ENCODE assay signal across 30 mouse cellular contexts in genomic region chr17:46860120-46860519, GRCm38 (mm10). TPM values are rescaled to one million over a fixed set of nuclear protein-coding genes. Genes with fewer than 3 reads are reported as not detected.
A peak's percentile ranks its signal among the peaks of the same experiment; 100 is the strongest.
DNase-seq lines count a peak whose midpoint lies in the region; ATAC-seq and TF ChIP-seq lines count a peak whose summit lies in the region.
"Had no signal": no experiment of that assay in that cellular context is flagged by ENCODE, and none has a peak within 500 bp of the region (broad histone marks: within the 10 kb centered on the region; RNA-seq: fewer than 3 reads in every experiment).

No protein-coding gene starts in this region.

- H3K27ac ChIP-seq in forebrain, embryonic 13.5 days, result no peak overlapping the region
- no peak overlapping the region; the same call in 1 of the 2 replicates for H3K27ac ChIP-seq in forebrain, embryonic 16.5 days (ENCODE audit: low read length)
- 0 out of 2 replicates have a peak overlapping the region, but pooled peaks have one; percentile 0 for H3K27ac ChIP-seq in hindbrain, embryonic 14.5 days
- H3K27ac ChIP-seq in hindbrain, embryonic 13.5 days, result no peak overlapping the region
- H3K27ac ChIP-seq in midbrain, postnatal 0 days (ENCODE audit: low read depth, low read length), result no peak overlapping the region
- no peak overlapping the region for H3K27ac ChIP-seq in midbrain, embryonic 13.5 days
- no peak overlapping the region for H3K27ac ChIP-seq in forebrain, postnatal 0 days (ENCODE audit: low read depth, low read length)
- H3K27ac ChIP-seq: embryonic facial prominence, embryonic 15.5 days; heart, embryonic 10.5 days; hindbrain, postnatal 0 days had no signal

- DNase-seq in hindbrain, embryonic 14.5 days (ENCODE audit: low spot score), result no peak
- peak; percentile 21 for DNase-seq in midbrain, postnatal 0 days (ENCODE audit: low spot score)
- DNase-seq in forebrain, postnatal 0 days, result peak; percentile 31
- no peak for DNase-seq in lung, postnatal 36 days
- DNase-seq: adrenal gland, postnatal 14 days; cerebellum, adult 2 months; cerebellum, postnatal 14 days; embryo, embryonic 11 days; heart, adult 18-20 months; heart, postnatal 10 days; kidney, adult 18-20 months had no signal

- H3K27me3 ChIP-seq in forebrain, embryonic 13.5 days, result no peaks in the 10 kb centered on the region
- H3K27me3 ChIP-seq in forebrain, embryonic 16.5 days (replicated peaks; ENCODE audit: control insufficient read depth, insufficient read depth, low read length), result no peaks in the 10 kb centered on the region
- no peaks in the 10 kb centered on the region for H3K27me3 ChIP-seq in hindbrain, embryonic 14.5 days (ENCODE audit: control insufficient read depth, insufficient read depth, low read length)
- H3K27me3 ChIP-seq in hindbrain, embryonic 13.5 days, result no peaks in the 10 kb centered on the region
- H3K27me3 ChIP-seq in midbrain, postnatal 0 days (ENCODE audit: insufficient read depth, low read length), result no peaks in the 10 kb centered on the region
- H3K27me3 ChIP-seq in midbrain, embryonic 13.5 days, result no peaks in the 10 kb centered on the region
- no peaks in the 10 kb centered on the region for H3K27me3 ChIP-seq in forebrain, postnatal 0 days (ENCODE audit: insufficient read depth, low read length)
- H3K27me3 ChIP-seq: CH12.LX; embryonic facial prominence, embryonic 15.5 days; Patski had no signal

- ATAC-seq in forebrain, embryonic 13.5 days, result 0 out of 2 replicates have a peak, but pooled peaks have one; percentile 26
- no peak for ATAC-seq in forebrain, embryonic 16.5 days
- no peak for ATAC-seq in hindbrain, embryonic 14.5 days (ENCODE audit: low FRiP score)
- no peak for ATAC-seq in hindbrain, embryonic 13.5 days (ENCODE audit: low FRiP score)
- ATAC-seq in midbrain, postnatal 0 days (ENCODE audit: low FRiP score), result no peak
- no peak for ATAC-seq in midbrain, embryonic 13.5 days
- ATAC-seq in forebrain, postnatal 0 days, result no peak
- ATAC-seq: activated CD4-positive, CD25-positive, alpha-beta regulatory T cell, adult 4 months; hindbrain, postnatal 0 days; Patski had no signal

- TF ChIP-seq CTCF in midbrain, postnatal 0 days (IDR thresholded peaks at IDR 0.05), result no peak
- TF ChIP-seq CTCF in forebrain, postnatal 0 days (IDR thresholded peaks at IDR 0.05; ENCODE audit: low read depth), result no peak

- H3K36me3 ChIP-seq in forebrain, embryonic 13.5 days (ENCODE audit: poor library complexity, severe bottlenecking), result no peaks in the 10 kb centered on the region
- no peaks in the 10 kb centered on the region for H3K36me3 ChIP-seq in forebrain, embryonic 16.5 days (ENCODE audit: control insufficient read depth, insufficient read depth)
- H3K36me3 ChIP-seq in hindbrain, embryonic 14.5 days (replicated peaks; ENCODE audit: control insufficient read depth, insufficient read depth), result no peaks in the 10 kb centered on the region
- no peaks in the 10 kb centered on the region for H3K36me3 ChIP-seq in hindbrain, embryonic 13.5 days
- no peaks in the 10 kb centered on the region for H3K36me3 ChIP-seq in midbrain, postnatal 0 days (ENCODE audit: insufficient read depth, low read length)
- H3K36me3 ChIP-seq in midbrain, embryonic 13.5 days, result no peaks in the 10 kb centered on the region
- no peaks in the 10 kb centered on the region for H3K36me3 ChIP-seq in forebrain, postnatal 0 days (ENCODE audit: insufficient read depth)
- H3K36me3 ChIP-seq: embryonic facial prominence, embryonic 15.5 days; heart, embryonic 10.5 days had no signal

- H3K9ac ChIP-seq in forebrain, embryonic 13.5 days, result no peak overlapping the region
- H3K9ac ChIP-seq in forebrain, embryonic 16.5 days (replicated peaks; ENCODE audit: low read depth, low read length), result no peak overlapping the region
- no peak overlapping the region for H3K9ac ChIP-seq in hindbrain, embryonic 14.5 days
- no peak overlapping the region for H3K9ac ChIP-seq in hindbrain, embryonic 13.5 days
- no peak overlapping the region for H3K9ac ChIP-seq in midbrain, postnatal 0 days (replicated peaks; ENCODE audit: low read length, poor library complexity, severe bottlenecking)
- no peak overlapping the region for H3K9ac ChIP-seq in midbrain, embryonic 13.5 days (replicated peaks)
- no peak overlapping the region for H3K9ac ChIP-seq in forebrain, postnatal 0 days
- H3K9ac ChIP-seq: embryonic facial prominence, embryonic 15.5 days had no signal

- H3K9me3 ChIP-seq in forebrain, embryonic 13.5 days (replicated peaks), result no peaks in the 10 kb centered on the region
- H3K9me3 ChIP-seq in forebrain, embryonic 16.5 days (ENCODE audit: control insufficient read depth, low read length), result no peaks in the 10 kb centered on the region
- no peaks in the 10 kb centered on the region for H3K9me3 ChIP-seq in hindbrain, embryonic 14.5 days (ENCODE audit: control insufficient read depth, low read length)
- H3K9me3 ChIP-seq in hindbrain, embryonic 13.5 days, result no peaks in the 10 kb centered on the region
- H3K9me3 ChIP-seq in midbrain, postnatal 0 days (ENCODE audit: low read length), result no peaks in the 10 kb centered on the region
- H3K9me3 ChIP-seq in midbrain, embryonic 13.5 days, result no peaks in the 10 kb centered on the region
- no peaks in the 10 kb centered on the region for H3K9me3 ChIP-seq in forebrain, postnatal 0 days (ENCODE audit: low read length)
- H3K9me3 ChIP-seq: embryonic facial prominence, embryonic 15.5 days; heart, embryonic 10.5 days had no signal

- H3K4me2 ChIP-seq in forebrain, embryonic 13.5 days, result no peak overlapping the region
- H3K4me2 ChIP-seq in forebrain, embryonic 16.5 days (ENCODE audit: low read length), result no peak overlapping the region
- no peak overlapping the region for H3K4me2 ChIP-seq in hindbrain, embryonic 14.5 days (replicated peaks)
- H3K4me2 ChIP-seq in hindbrain, embryonic 13.5 days, result no peak overlapping the region
- no peak overlapping the region for H3K4me2 ChIP-seq in midbrain, postnatal 0 days (ENCODE audit: low read depth, low read length, poor library complexity, severe bottlenecking)
- H3K4me2 ChIP-seq in midbrain, embryonic 13.5 days (replicated peaks), result no peak overlapping the region
- no peak overlapping the region for H3K4me2 ChIP-seq in forebrain, postnatal 0 days (ENCODE audit: low read depth)
- H3K4me2 ChIP-seq: embryonic facial prominence, embryonic 15.5 days had no signal

- peaks cover 34% of the 10 kb centered on the region for H3K4me1 ChIP-seq in forebrain, embryonic 13.5 days
- H3K4me1 ChIP-seq in forebrain, embryonic 16.5 days (replicated peaks; ENCODE audit: control insufficient read depth, insufficient read depth, low read length), result peaks cover 24% of the 10 kb centered on the region
- peaks cover 19% of the 10 kb centered on the region for H3K4me1 ChIP-seq in hindbrain, embryonic 14.5 days (replicated peaks; ENCODE audit: control insufficient read depth, insufficient read depth, low read length)
- peaks cover 21% of the 10 kb centered on the region for H3K4me1 ChIP-seq in hindbrain, embryonic 13.5 days (replicated peaks)
- no peaks in the 10 kb centered on the region; the same call in 1 of the 2 replicates for H3K4me1 ChIP-seq in midbrain, postnatal 0 days (ENCODE audit: insufficient read depth, low read length)
- H3K4me1 ChIP-seq in midbrain, embryonic 13.5 days (replicated peaks), result peaks cover 24% of the 10 kb centered on the region
- peaks cover 5% of the 10 kb centered on the region; the same call in 1 of the 2 replicates for H3K4me1 ChIP-seq in forebrain, postnatal 0 days (ENCODE audit: insufficient read depth)
- H3K4me1 ChIP-seq: embryonic facial prominence, embryonic 15.5 days had no signal

- WGBS in forebrain, embryonic 13.5 days, result 44% methylated on average over 4 of the region's 4 CpGs
- 21% methylated on average over 4 of the region's 4 CpGs for WGBS in forebrain, embryonic 16.5 days
- 53% methylated on average over 4 of the region's 4 CpGs for WGBS in hindbrain, embryonic 14.5 days
- 70% methylated on average over 4 of the region's 4 CpGs for WGBS in hindbrain, embryonic 13.5 days
- WGBS in midbrain, postnatal 0 days, result 62% methylated on average over 4 of the region's 4 CpGs
- WGBS in midbrain, embryonic 13.5 days, result 76% methylated on average over 4 of the region's 4 CpGs
- 28% methylated on average over 4 of the region's 4 CpGs for WGBS in forebrain, postnatal 0 days

- no peak overlapping the region for H3K4me3 ChIP-seq in forebrain, embryonic 13.5 days
- H3K4me3 ChIP-seq in forebrain, embryonic 16.5 days (replicated peaks; ENCODE audit: low read length), result no peak overlapping the region
- no peak overlapping the region for H3K4me3 ChIP-seq in hindbrain, embryonic 14.5 days (replicated peaks; ENCODE audit: low read length)
- no peak overlapping the region for H3K4me3 ChIP-seq in hindbrain, embryonic 13.5 days
- no peak overlapping the region for H3K4me3 ChIP-seq in midbrain, postnatal 0 days (ENCODE audit: low read depth, low read length)
- no peak overlapping the region for H3K4me3 ChIP-seq in midbrain, embryonic 13.5 days (replicated peaks)
- H3K4me3 ChIP-seq in forebrain, postnatal 0 days (ENCODE audit: low read depth, low read length), result no peak overlapping the region
- H3K4me3 ChIP-seq: embryonic facial prominence, embryonic 15.5 days; erythroblast, embryonic 14.5 days; heart, embryonic 10.5 days had no signal

RNA-seq across cellular contexts. Expression of gene Bicral, which starts 1.8 kb away (rescaled TPM):
- polyA plus RNA-seq in forebrain, embryonic 13.5 days (2015; fragmentation: Nextera tagmentation; extraction: Ambion mirVana), result 5.2 and 5.8 TPM in 2 replicates
- 8.8 and 10.0 TPM in 2 replicates for polyA plus RNA-seq in forebrain, embryonic 16.5 days (2015; fragmentation: Nextera tagmentation; extraction: Ambion mirVana)
- polyA plus RNA-seq in hindbrain, embryonic 14.5 days (2014; fragmentation: Nextera tagmentation; extraction: Ambion mirVana), result 9.8 and 11.7 TPM in 2 replicates
- 5.9 and 7.8 TPM in 2 replicates for polyA plus RNA-seq in hindbrain, embryonic 13.5 days (2015; fragmentation: Nextera tagmentation; extraction: Ambion mirVana)
- 31.2 and 31.6 TPM in 2 replicates for total RNA-seq in midbrain, postnatal 0 days (2014; rRNA removed)
- 6.5 and 7.0 TPM in 2 replicates for polyA plus RNA-seq in midbrain, postnatal 0 days (2015; fragmentation: Nextera tagmentation; extraction: Ambion mirVana)
- polyA plus RNA-seq in midbrain, embryonic 13.5 days (2015; fragmentation: Nextera tagmentation; extraction: Ambion mirVana), result 9.4 and 9.6 TPM in 2 replicates
- 17.4 and 36.7 TPM in 2 replicates for total RNA-seq in forebrain, postnatal 0 days (2014; rRNA removed)
- polyA plus RNA-seq in forebrain, postnatal 0 days (2015; fragmentation: Nextera tagmentation; extraction: Ambion mirVana), result 3.8 and 6.7 TPM in 2 replicates

RNA-seq across cellular contexts. Expression of gene Tbcc, which starts 30.4 kb away (rescaled TPM):
- polyA plus RNA-seq in forebrain, embryonic 13.5 days (2015; fragmentation: Nextera tagmentation; extraction: Ambion mirVana), result 51.3 and 53.5 TPM in 2 replicates
- 52.6 and 55.6 TPM in 2 replicates for polyA plus RNA-seq in forebrain, embryonic 16.5 days (2015; fragmentation: Nextera tagmentation; extraction: Ambion mirVana)
- polyA plus RNA-seq in hindbrain, embryonic 14.5 days (2014; fragmentation: Nextera tagmentation; extraction: Ambion mirVana), result 54.7 and 61.6 TPM in 2 replicates
- polyA plus RNA-seq in hindbrain, embryonic 13.5 days (2015; fragmentation: Nextera tagmentation; extraction: Ambion mirVana), result 58.7 and 63.7 TPM in 2 replicates
- total RNA-seq in midbrain, postnatal 0 days (2014; rRNA removed), result 43.1 and 46.3 TPM in 2 replicates
- 49.9 and 51.2 TPM in 2 replicates for polyA plus RNA-seq in midbrain, postnatal 0 days (2015; fragmentation: Nextera tagmentation; extraction: Ambion mirVana)
- polyA plus RNA-seq in midbrain, embryonic 13.5 days (2015; fragmentation: Nextera tagmentation; extraction: Ambion mirVana), result 56.6 and 68.3 TPM in 2 replicates
- 46.2 and 63.4 TPM in 2 replicates for total RNA-seq in forebrain, postnatal 0 days (2014; rRNA removed)
- polyA plus RNA-seq in forebrain, postnatal 0 days (2015; fragmentation: Nextera tagmentation; extraction: Ambion mirVana), result 52.2 and 53.0 TPM in 2 replicates

RNA-seq across cellular contexts. Expression of gene Prph2, which starts 50.1 kb away (rescaled TPM):
- not detected in 2 replicates for polyA plus RNA-seq in forebrain, embryonic 13.5 days (2015; fragmentation: Nextera tagmentation; extraction: Ambion mirVana)
- polyA plus RNA-seq in forebrain, embryonic 16.5 days (2015; fragmentation: Nextera tagmentation; extraction: Ambion mirVana), result not detected in 2 replicates
- polyA plus RNA-seq in hindbrain, embryonic 14.5 days (2014; fragmentation: Nextera tagmentation; extraction: Ambion mirVana), result not detected in 2 replicates
- not detected in 2 replicates for polyA plus RNA-seq in hindbrain, embryonic 13.5 days (2015; fragmentation: Nextera tagmentation; extraction: Ambion mirVana)
- not detected in 2 replicates for total RNA-seq in midbrain, postnatal 0 days (2014; rRNA removed)
- polyA plus RNA-seq in midbrain, postnatal 0 days (2015; fragmentation: Nextera tagmentation; extraction: Ambion mirVana), result not detected in 2 replicates
- polyA plus RNA-seq in midbrain, embryonic 13.5 days (2015; fragmentation: Nextera tagmentation; extraction: Ambion mirVana), result not detected in 2 replicates
- total RNA-seq in forebrain, postnatal 0 days (2014; rRNA removed), result 0.14 TPM in 1 of 2 replicates, not detected in the other
- polyA plus RNA-seq in forebrain, postnatal 0 days (2015; fragmentation: Nextera tagmentation; extraction: Ambion mirVana), result not detected in 2 replicates
- total RNA-seq: adrenal gland, adult 18-20 months; adrenal gland, postnatal 14 days; CH12.LX; common myeloid progenitor, adult 5-6 weeks; gastrocnemius, adult 8-10 months; gastrocnemius, postnatal 4 days; heart, adult 18-20 months; heart, postnatal 10 days; hematopoietic stem cell, adult 5-6 weeks; hindbrain, postnatal 0 days had no signal
- polyA plus RNA-seq: activated CD4-positive, CD25-positive, alpha-beta regulatory T cell, adult 4 months; cerebellum, adult 2 months; embryonic facial prominence, embryonic 11.5 days; embryonic facial prominence, embryonic 15.5 days; erythroblast, embryonic 14.5 days; heart, embryonic 10.5 days; heart, embryonic 14.5 days; intestine, embryonic 14.5 days; Patski had no signal

Comparison
In these comparisons a context has a peak if more than half of its experiments do, and no peak if none do; other contexts are left out.
1. DNase-seq: peak in midbrain, postnatal 0 days (single experiment) and forebrain, postnatal 0 days (single experiment); none in hindbrain, embryonic 14.5 days (single experiment) and lung, postnatal 36 days (single experiment).